Mouse (Mus musculus) forebrain, postnatal 0 days (tissue): Measurements from ENCODE around the gene Il27. TPM values are rescaled to one million over a fixed set of nuclear protein-coding genes. Genes with fewer than 3 reads are reported as not detected.
A peak's percentile ranks its signal among the peaks of the same experiment; 100 is the strongest.
"Not testable (repeated sequence)": the region's sequence is repeated elsewhere in the genome, so short reads cannot be mapped to it uniquely, and the experiment has no call there.

ENCODE experiments used
- ATAC-seq: fragments of 200-750 bp; cut with Nextera tagmentation; 2 replicates; pipeline ENCODE4 v1.8.0; 2017; ENCODE audit warnings: mild to moderate bottlenecking, moderate library complexity
- DNase-seq: peaks from one replicate; pipeline ENCODE4 v3.0.0-alpha.2; 2015
- H3K27ac ChIP-seq: fragments of 300-500 bp; sonication (generic); 2 replicates; pipeline ENCODE4 v1.5.1; 2014; ENCODE audit warnings: low read depth, mild to moderate bottlenecking, antibody characterized with exemption, low read length, moderate library complexity, mixed read lengths
- H3K27me3 ChIP-seq: fragments of 300-500 bp; sonication (generic); 2 replicates; pipeline ENCODE4 v1.6.1; 2014; ENCODE audit warnings: mild to moderate bottlenecking, low read length, mixed read lengths; ENCODE audit not compliant: insufficient read depth
- H3K36me3 ChIP-seq: fragments of 300-500 bp; sonication (generic); 2 replicates; pipeline ENCODE4 v1.6.1; 2014; ENCODE audit warnings: mild to moderate bottlenecking, moderate library complexity; ENCODE audit not compliant: insufficient read depth
- H3K4me1 ChIP-seq: fragments of 300-500 bp; sonication (generic); 2 replicates; pipeline ENCODE4 v1.6.1; 2014; ENCODE audit warnings: antibody characterized with exemption; ENCODE audit not compliant: insufficient read depth
- H3K4me2 ChIP-seq: fragments of 300-500 bp; sonication (generic); 2 replicates; pipeline ENCODE4 v1.6.1; 2014; ENCODE audit warnings: low read depth, mild to moderate bottlenecking, moderate library complexity
- H3K4me3 ChIP-seq: fragments of 300-500 bp; sonication (generic); 2 replicates; pipeline ENCODE4 v1.5.1; 2014; ENCODE audit warnings: low read depth, low read length, mixed read lengths
- H3K9ac ChIP-seq: fragments of 300-500 bp; sonication (generic); 2 replicates; pipeline ENCODE4 v1.6.1; 2014; ENCODE audit warnings: mild to moderate bottlenecking
- H3K9me3 ChIP-seq: fragments of 300-500 bp; sonication (generic); 2 replicates; pipeline ENCODE4 v1.6.1; 2016; ENCODE audit warnings: low read length
- CTCF ChIP-seq: sonication (generic); IDR thresholded peaks from 2 replicates; pipeline ENCODE4 v1.5.1; 2016; ENCODE audit warnings: antibody characterized with exemption, control low read depth, low read depth
- WGBS: fragments of 180-500 bp; shearing (Covaris S2); extraction: QIAGEN DNeasy Blood & Tissue Kit; methylation state at CpG from one replicate; pipeline ENCODE4 v1.1.7; 2014; 5-methylcytosine and 5-hydroxymethylcytosine counted together
- polyA plus RNA-seq: library from polyadenylated mRNA; unstranded; fragments of >200 nt; fragmentation: Nextera tagmentation; extraction: Ambion mirVana; gene quantifications from 2 replicates; pipeline ENCODE4 v1.2.1, GENCODE M21; 2015
- total RNA-seq: library from RNA; depleted of rRNA; stranded (reverse); fragments of >200 nt; gene quantifications from 2 replicates; pipeline ENCODE4 v1.2.3, GENCODE M21; 2014; rRNA removed

Gene Il27
- not detected in 2 replicates for total RNA-seq
- polyA plus RNA-seq = not detected in 2 replicates

GRCm38 (mm10) chr7:126594862-126595561, at the start of gene Il27:
TSS of gene Il27 (minus strand) at chr7:126594941.
- Histone ChIP-seq H3K9ac (no peak within 1 kb of the TSS), H3K27ac (no peak within 1 kb of the TSS), H3K4me1 (no peaks in the 10 kb centered on the region), H3K9me3 (no peaks in the 10 kb centered on the region), H3K4me3 (no peak within 1 kb of the TSS), H3K27me3 (no peaks in the 10 kb centered on the region; the same call in 1 of the 2 replicates), H3K4me2 (no peak within 1 kb of the TSS), H3K36me3 (no peaks in the 10 kb centered on the region)
- 86% methylated on average over 11 of the region's 11 CpGs for WGBS
- TF ChIP-seq CTCF = no peak
- ATAC-seq (no peak), DNase-seq (no peak)

- ATAC-seq (no peak), DNase-seq (no peak)
- H3K27ac ChIP-seq = no peak overlapping the region
- no peak for TF ChIP-seq CTCF
- H3K4me1 ChIP-seq = no peaks in the 10 kb centered on the region
- H3K9me3 ChIP-seq = no peaks in the 10 kb centered on the region
- H3K4me3 ChIP-seq = no peak overlapping the region
- WGBS = 80% methylated on average over 3 of the region's 3 CpGs
- H3K9ac ChIP-seq = no peak overlapping the region
- no peak overlapping the region for H3K4me2 ChIP-seq
- no peaks in the 10 kb centered on the region for H3K27me3 ChIP-seq
- no peaks in the 10 kb centered on the region for H3K36me3 ChIP-seq
These were observed 49.6 kb upstream of the Il27 start for GRCm38 (mm10) chr7:126644345-126644744.

GRCm38 (mm10) chr7:126643244-126643617, 48.5 kb upstream of the Il27 start:
- H3K27me3 ChIP-seq, H3K4me1 ChIP-seq, H3K9ac ChIP-seq, H3K9me3 ChIP-seq, H3K4me3 ChIP-seq, H3K4me2 ChIP-seq, H3K27ac ChIP-seq, H3K36me3 ChIP-seq: not testable (repeated sequence)
- peak; percentile 32; the same call in 1 of the 2 replicates for ATAC-seq
- 65% methylated on average over 2 of the region's 3 CpGs for WGBS
- peak; percentile 37 for DNase-seq
- peak; percentile 78 for TF ChIP-seq CTCF

- 72% methylated on average over 5 of the region's 5 CpGs for WGBS
- Histone ChIP-seq H3K4me2 (no peak overlapping the region), H3K9me3 (no peaks in the 10 kb centered on the region), H3K4me3 (no peak overlapping the region), H3K27ac (no peak overlapping the region), H3K9ac (no peak overlapping the region), H3K4me1 (no peaks in the 10 kb centered on the region), H3K27me3 (no peaks in the 10 kb centered on the region), H3K36me3 (no peaks in the 10 kb centered on the region)
- ATAC-seq = no peak
- no peak for TF ChIP-seq CTCF
- no peak for DNase-seq
These were observed 48.0 kb upstream of the Il27 start for GRCm38 (mm10) chr7:126642545-126643243.

GRCm38 (mm10) chr7:126636733-126637520, 42.2 kb upstream of the Il27 start:
- Histone ChIP-seq H3K27ac (no peak overlapping the region), H3K36me3 (no peaks in the 10 kb centered on the region), H3K4me2 (no peak overlapping the region), H3K27me3 (no peaks in the 10 kb centered on the region), H3K9ac (no peak overlapping the region), H3K4me1 (no peaks in the 10 kb centered on the region), H3K9me3 (no peaks in the 10 kb centered on the region), H3K4me3 (no peak overlapping the region)
- DNase-seq = peak; percentile 41
- TF ChIP-seq CTCF = peak; percentile 71
- ATAC-seq = no peak
- WGBS = 17% methylated on average over 4 of the region's 4 CpGs

GRCm38 (mm10) chr7:126635375-126635774, 40.6 kb upstream of the Il27 start:
- Histone ChIP-seq H3K4me2 (no peak overlapping the region), H3K9ac (no peak overlapping the region), H3K36me3 (no peaks in the 10 kb centered on the region), H3K4me1 (no peaks in the 10 kb centered on the region), H3K4me3 (no peak overlapping the region), H3K9me3 (no peaks in the 10 kb centered on the region), H3K27ac (no peak overlapping the region), H3K27me3 (no peaks in the 10 kb centered on the region)
- ATAC-seq (no peak), DNase-seq (no peak)
- TF ChIP-seq CTCF = no peak
